Mouse (Mus musculus): ENCODE results near the gene Stk26. TPM values are rescaled to one million over a fixed set of nuclear protein-coding genes. Genes with fewer than 3 reads are reported as not detected.

Gene Stk26
- polyA plus RNA-seq, 1 experiment from 2014 or later = 2.4 TPM

GRCm38 (mm10) chrX:50917389-50917788 lies 76.5 kb downstream of the Stk26 start:
- Histone ChIP-seq H3K36me3 (ENCODE audit: insufficient read depth, low read length) (no peaks in the 10 kb centered on the region), H3K9me3 (ENCODE audit: low read length) (no peaks in the 10 kb centered on the region), H3K27me3 (replicated peaks; ENCODE audit: insufficient read depth, low read length) (no peaks in the 10 kb centered on the region), H3K4me3 (ENCODE audit: low read depth, low read length) (no peak overlapping the region), H3K27ac (ENCODE audit: low read length) (no peak overlapping the region), H3K4me1 (ENCODE audit: insufficient read depth, low read depth, low read length) (no peaks in the 10 kb centered on the region), H3K9ac (replicated peaks; ENCODE audit: low read depth) (no peak overlapping the region), H3K4me2 (replicated peaks; ENCODE audit: low read depth, low read length) (no peak overlapping the region)
- TF ChIP-seq CTCF (IDR thresholded peaks at IDR 0.05) (no peak), EP300 (IDR thresholded peaks at IDR 0.05) (no peak)
- ATAC-seq (no peak), DNase-seq (ENCODE audit: low spot score) (no peak)
- 71% methylated on average over 3 of the region's 3 CpGs for WGBS

GRCm38 (mm10) chrX:50918754-50919153 lies 77.9 kb downstream of the Stk26 start:
- no peak overlapping the region for H3K4me3 ChIP-seq (ENCODE audit: low read depth, low read length)
- TF ChIP-seq EP300 (IDR thresholded peaks at IDR 0.05) (no peak), CTCF (IDR thresholded peaks at IDR 0.05) (no peak)
- WGBS = 13% methylated on average over 3 of the region's 3 CpGs
- H3K4me2 ChIP-seq (replicated peaks; ENCODE audit: low read depth, low read length) = no peak overlapping the region
- no peaks in the 10 kb centered on the region for H3K4me1 ChIP-seq (ENCODE audit: insufficient read depth, low read depth, low read length)
- H3K9me3 ChIP-seq (ENCODE audit: low read length) = no peaks in the 10 kb centered on the region
- DNase-seq (ENCODE audit: low spot score) (no peak), ATAC-seq (no peak)
- H3K27me3 ChIP-seq (replicated peaks; ENCODE audit: insufficient read depth, low read length) = no peaks in the 10 kb centered on the region
- no peaks in the 10 kb centered on the region for H3K36me3 ChIP-seq (ENCODE audit: insufficient read depth, low read length)
- H3K9ac ChIP-seq (replicated peaks; ENCODE audit: low read depth) = no peak overlapping the region
- no peak overlapping the region for H3K27ac ChIP-seq (ENCODE audit: low read length)

- Histone ChIP-seq H3K36me3 (ENCODE audit: insufficient read depth, low read length) (no peaks in the 10 kb centered on the region), H3K9ac (replicated peaks; ENCODE audit: low read depth) (no peak overlapping the region), H3K27me3 (replicated peaks; ENCODE audit: insufficient read depth, low read length) (no peaks in the 10 kb centered on the region), H3K4me3 (ENCODE audit: low read depth, low read length) (no peak overlapping the region), H3K4me2 (replicated peaks; ENCODE audit: low read depth, low read length) (no peak overlapping the region), H3K27ac (ENCODE audit: low read length) (no peak overlapping the region), H3K9me3 (ENCODE audit: low read length) (no peaks in the 10 kb centered on the region), H3K4me1 (ENCODE audit: insufficient read depth, low read depth, low read length) (no peaks in the 10 kb centered on the region)
- TF ChIP-seq CTCF (IDR thresholded peaks at IDR 0.05) (peak; percentile 60), EP300 (IDR thresholded peaks at IDR 0.05) (no peak)
- ATAC-seq (no peak), DNase-seq (ENCODE audit: low spot score) (peak; percentile 42)
- WGBS = 46% methylated on average over 17 of the region's 18 CpGs
Observed at GRCm38 (mm10) chrX:50924629-50925364, 84.0 kb downstream of the Stk26 start.

GRCm38 (mm10) chrX:50926893-50927545 lies 86.2 kb downstream of the Stk26 start:
- Histone ChIP-seq H3K9me3 (ENCODE audit: low read length) (no peaks in the 10 kb centered on the region), H3K36me3 (ENCODE audit: insufficient read depth, low read length) (no peaks in the 10 kb centered on the region), H3K27ac (ENCODE audit: low read length) (no peak overlapping the region), H3K4me2 (replicated peaks; ENCODE audit: low read depth, low read length) (no peak overlapping the region), H3K4me1 (ENCODE audit: insufficient read depth, low read depth, low read length) (no peaks in the 10 kb centered on the region), H3K9ac (replicated peaks; ENCODE audit: low read depth) (no peak overlapping the region), H3K4me3 (ENCODE audit: low read depth, low read length) (no peak overlapping the region), H3K27me3 (replicated peaks; ENCODE audit: insufficient read depth, low read length) (no peaks in the 10 kb centered on the region)
- ATAC-seq = no peak
- WGBS = 68% methylated on average over 10 of the region's 10 CpGs
- no peak for DNase-seq (ENCODE audit: low spot score)
- TF ChIP-seq CTCF (IDR thresholded peaks at IDR 0.05) = no peak
- TF ChIP-seq EP300 (IDR thresholded peaks at IDR 0.05) = no peak

- no peaks in the 10 kb centered on the region for H3K4me1 ChIP-seq (ENCODE audit: insufficient read depth, low read depth, low read length)
- DNase-seq (ENCODE audit: low spot score) = no peak
- 49% methylated on average over 3 of the region's 3 CpGs for WGBS
- no peak overlapping the region for H3K4me2 ChIP-seq (replicated peaks; ENCODE audit: low read depth, low read length)
- no peak overlapping the region for H3K27ac ChIP-seq (ENCODE audit: low read length)
- no peaks in the 10 kb centered on the region for H3K9me3 ChIP-seq (ENCODE audit: low read length)
- ATAC-seq = no peak
- TF ChIP-seq EP300 (IDR thresholded peaks at IDR 0.05) = no peak
- TF ChIP-seq CTCF (IDR thresholded peaks at IDR 0.05) = no peak
- no peak overlapping the region for H3K4me3 ChIP-seq (ENCODE audit: low read depth, low read length)
- H3K9ac ChIP-seq (replicated peaks; ENCODE audit: low read depth) = no peak overlapping the region
- H3K27me3 ChIP-seq (replicated peaks; ENCODE audit: insufficient read depth, low read length) = no peaks in the 10 kb centered on the region
- H3K36me3 ChIP-seq (ENCODE audit: insufficient read depth, low read length) = no peaks in the 10 kb centered on the region
Observed at GRCm38 (mm10) chrX:50930309-50930708, 89.5 kb downstream of the Stk26 start.

GRCm38 (mm10) chrX:50937117-50937516 lies 96.3 kb downstream of the Stk26 start:
- Histone ChIP-seq H3K4me1 (ENCODE audit: insufficient read depth, low read depth, low read length) (no peaks in the 10 kb centered on the region), H3K4me2 (replicated peaks; ENCODE audit: low read depth, low read length) (no peak overlapping the region), H3K27me3 (replicated peaks; ENCODE audit: insufficient read depth, low read length) (no peaks in the 10 kb centered on the region), H3K9me3 (ENCODE audit: low read length) (no peaks in the 10 kb centered on the region), H3K36me3 (ENCODE audit: insufficient read depth, low read length) (no peaks in the 10 kb centered on the region), H3K27ac (ENCODE audit: low read length) (no peak overlapping the region), H3K9ac (replicated peaks; ENCODE audit: low read depth) (no peak overlapping the region), H3K4me3 (ENCODE audit: low read depth, low read length) (no peak overlapping the region)
- no peak for TF ChIP-seq EP300 (IDR thresholded peaks at IDR 0.05)
- TF ChIP-seq CTCF (IDR thresholded peaks at IDR 0.05) = no peak
- 62% methylated on average over 3 of the region's 3 CpGs for WGBS
- DNase-seq (ENCODE audit: low spot score) (no peak), ATAC-seq (no peak)
